Mouse (Mus musculus) kidney, adult 2 months (tissue): ENCODE results near the gene Nid2. TPM values are rescaled to one million over a fixed set of nuclear protein-coding genes. Genes with fewer than 3 reads are reported as not detected.

Experiments used
- DNase-seq: peaks from one replicate; pipeline ENCODE4 v3.0.0; 2021
- H3K27ac ChIP-seq: fragments of 200-500 bp; 2 replicates; pipeline ENCODE4 v1.5.1; 2012; ENCODE audit warnings: low read depth, low read length, control low read depth, inconsistent platforms; ENCODE audit not compliant: insufficient read depth
- H3K27me3 ChIP-seq: fragments of 200-500 bp; replicated peaks from 2 replicates; pipeline ENCODE4 v1.6.1; 2012; ENCODE audit warnings: mild to moderate bottlenecking, moderate library complexity, low read length, inconsistent platforms; ENCODE audit not compliant: control insufficient read depth, insufficient read depth
- H3K36me3 ChIP-seq: fragments of 200-500 bp; 2 replicates; pipeline ENCODE4 v1.6.1; 2012; ENCODE audit warnings: mild to moderate bottlenecking, moderate library complexity, low read length, inconsistent platforms; ENCODE audit not compliant: control insufficient read depth, insufficient read depth
- H3K4me1 ChIP-seq: fragments of 200-500 bp; 2 replicates; pipeline ENCODE4 v1.6.1; 2011; ENCODE audit warnings: low read length; ENCODE audit not compliant: control insufficient read depth, insufficient read depth
- H3K4me3 ChIP-seq: fragments of 200-500 bp; 2 replicates; pipeline ENCODE4 v1.5.1; 2011; ENCODE audit warnings: mild to moderate bottlenecking, low read depth, low read length, control low read depth; ENCODE audit not compliant: insufficient read depth
- CTCF ChIP-seq: fragments of 200-500 bp; conservative IDR thresholded peaks from 2 replicates; pipeline ENCODE4 v1.5.1; 2011; ENCODE audit warnings: low read depth, mild to moderate bottlenecking, control low read depth, low read length, moderate library complexity, mixed read lengths; ENCODE audit not compliant: insufficient read depth, insufficient read length
- POLR2A ChIP-seq: fragments of 200-500 bp; IDR thresholded peaks from one replicate; pipeline ENCODE4 v1.6.1; 2011; ENCODE audit warnings: low read depth, low read length, control low read depth
- WGBS: fragments of 180-500 bp; shearing (Covaris S2); methylation state at CpG from one replicate; pipeline ENCODE4 v1.1.7; 2018; 5-methylcytosine and 5-hydroxymethylcytosine counted together
- polyA plus RNA-seq: library from polyadenylated mRNA; depleted of rRNA; stranded (reverse); fragments of >200 nt; gene quantifications from 2 replicates; pipeline ENCODE4 v1.2.3, GENCODE M21; 2012

Gene Nid2
- polyA plus RNA-seq, 1 experiment, result 17.6 TPM

- H3K27me3 ChIP-seq, result no peaks in the 10 kb centered on the region
- no peak for DNase-seq
- WGBS, result over 99% methylated on average over 5 of the region's 5 CpGs
- no peak overlapping the region for H3K4me3 ChIP-seq
- peaks cover 3% of the 10 kb centered on the region; the same call in 1 of the 2 replicates for H3K4me1 ChIP-seq
- TF ChIP-seq POLR2A (no peak), CTCF (no peak)
- no peak overlapping the region for H3K27ac ChIP-seq
- peaks cover 4% of the 10 kb centered on the region; the same call in 1 of the 2 replicates for H3K36me3 ChIP-seq
These were observed 70.6 kb downstream of the Nid2 start for GRCm38 (mm10) chr14:19821686-19822085.

- under 1% methylated on average over 80 of the region's 80 CpGs for WGBS
- no peak for TF ChIP-seq POLR2A
- no peak for TF ChIP-seq CTCF
- H3K4me1 ChIP-seq, result peaks cover 3% of the 10 kb centered on the region; the same call in 1 of the 2 replicates
- no peaks in the 10 kb centered on the region; the same call in 1 of the 2 replicates for H3K36me3 ChIP-seq
- peak within 1 kb of the TSS; percentile 54 for H3K27ac ChIP-seq
- H3K27me3 ChIP-seq, result no peaks in the 10 kb centered on the region
- peak; percentile 96 for DNase-seq
- peak within 1 kb of the TSS; percentile 73 for H3K4me3 ChIP-seq
These were observed 72.5 kb downstream of the Nid2 start, which contains the start of gene Rtraf for GRCm38 (mm10) chr14:19823321-19824142. Rtraf (minus strand) TSS chr14:19823824.

- Histone ChIP-seq H3K27ac (no peak overlapping the region), H3K4me1 (peaks cover 3% of the 10 kb centered on the region; the same call in 1 of the 2 replicates), H3K27me3 (no peaks in the 10 kb centered on the region), H3K36me3 (no peaks in the 10 kb centered on the region; the same call in 1 of the 2 replicates), H3K4me3 (no peak overlapping the region)
- DNase-seq, result no peak
- no peak for TF ChIP-seq POLR2A
- TF ChIP-seq CTCF, result no peak
- 75% methylated on average over 11 of the region's 11 CpGs for WGBS
These were observed 74.4 kb downstream of the Nid2 start for GRCm38 (mm10) chr14:19825481-19825880.

GRCm38 (mm10) chr14:19836289-19836688, 85.2 kb downstream of the Nid2 start:
- DNase-seq, result peak; percentile 40
- WGBS, result 41% methylated on average over 3 of the region's 3 CpGs
- TF ChIP-seq POLR2A (no peak), CTCF (no peak)

GRCm38 (mm10) chr14:19839600-19840332, 88.7 kb downstream of the Nid2 start:
- 16% methylated on average over 15 of the region's 15 CpGs for WGBS
- H3K27me3 ChIP-seq, result no peaks in the 10 kb centered on the region
- DNase-seq, result peak; percentile 65

More at GRCm38 (mm10) chr14:19836289-19836688, 85.2 kb downstream of the Nid2 start:
- H3K36me3 ChIP-seq, result no peaks in the 10 kb centered on the region
- H3K4me1 ChIP-seq, result no peaks in the 10 kb centered on the region
- no peaks in the 10 kb centered on the region for H3K27me3 ChIP-seq
- no peak overlapping the region for H3K27ac ChIP-seq
- no peak overlapping the region for H3K4me3 ChIP-seq

GRCm38 (mm10) chr14:19853471-19853870, 102.4 kb downstream of the Nid2 start:
- H3K27me3 ChIP-seq, result no peaks in the 10 kb centered on the region
- H3K4me3 ChIP-seq, result no peak overlapping the region
- H3K27ac ChIP-seq, result no peak overlapping the region
- H3K4me1 ChIP-seq, result no peaks in the 10 kb centered on the region
- no peaks in the 10 kb centered on the region for H3K36me3 ChIP-seq
- 66% methylated on average over 3 of the region's 3 CpGs for WGBS
- DNase-seq, result no peak
- TF ChIP-seq CTCF, result no peak
- TF ChIP-seq POLR2A, result no peak

More at GRCm38 (mm10) chr14:19839600-19840332, 88.7 kb downstream of the Nid2 start:
- TF ChIP-seq CTCF (peak; percentile 46), POLR2A (no peak)
- Histone ChIP-seq H3K36me3 (no peaks in the 10 kb centered on the region), H3K4me3 (peak overlapping the region; percentile 29; the same call in 1 of the 2 replicates), H3K27ac (no peak overlapping the region), H3K4me1 (no peaks in the 10 kb centered on the region)

- Histone ChIP-seq H3K4me3 (no peak overlapping the region), H3K27ac (no peak overlapping the region), H3K4me1 (no peaks in the 10 kb centered on the region), H3K36me3 (no peaks in the 10 kb centered on the region), H3K27me3 (no peaks in the 10 kb centered on the region)
- WGBS, result 88% methylated on average over 2 of the region's 2 CpGs
- TF ChIP-seq POLR2A, result no peak
- TF ChIP-seq CTCF, result no peak
- DNase-seq, result no peak
These were observed 107.2 kb downstream of the Nid2 start for GRCm38 (mm10) chr14:19858279-19858678.
